Comparison of ENCODE assay signal across 26 mouse cellular contexts in the genomic region with DNA sequence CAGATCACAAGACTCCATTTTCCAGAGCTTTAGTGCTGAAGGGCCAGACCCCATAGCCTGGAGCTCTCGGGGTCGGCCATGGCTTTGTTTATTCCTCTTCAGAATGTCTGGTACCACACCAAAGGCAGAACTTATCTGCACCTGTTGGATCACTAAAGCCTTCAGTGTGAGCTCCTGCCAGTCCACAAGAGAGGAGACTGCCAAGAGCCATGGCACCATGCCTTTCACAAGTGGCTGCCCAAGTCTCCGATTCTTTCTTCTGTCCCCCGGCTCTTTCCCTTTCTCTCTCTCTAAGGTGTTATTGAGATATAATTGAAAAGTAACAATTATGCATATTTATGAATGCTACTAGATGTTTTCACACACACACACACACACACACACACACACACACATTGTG. TPM values are rescaled to one million over a fixed set of nuclear protein-coding genes. Genes with fewer than 3 reads are reported as not detected.
DNase-seq lines count a peak whose midpoint lies in the region; ATAC-seq and TF ChIP-seq lines count a peak whose summit lies in the region.
"Had no signal": no experiment of that assay in that cellular context is flagged by ENCODE, and none has a peak within 500 bp of the region (broad histone marks: within the 10 kb centered on the region; RNA-seq: fewer than 3 reads in every experiment).

No protein-coding gene starts in this region.

- intact Hi-C loops in gastrocnemius, adult 2 months (cut with DNase I) = loop anchor here (10.0 kb wide), 2 partner anchors 175 to 315 kb away; partner anchors contain the start of genes D630036H23Rik and Ispd
- intact Hi-C loops in gastrocnemius, postnatal 36 days (cut with DNase I) = loop anchor here (10.0 kb wide), 1 partner anchor 465 kb away; no protein-coding TSS in a partner anchor
- intact Hi-C loops in gastrocnemius, postnatal 14 days (cut with DNase I; ENCODE audit: low total_unique reads) = loop anchor here (10.0 kb wide), 1 partner anchor 465 kb away; no protein-coding TSS in a partner anchor

- no peak overlapping the region for H3K4me3 ChIP-seq in gastrocnemius, adult 2 months
- no peak overlapping the region for H3K4me3 ChIP-seq in kidney, embryonic 14.5 days (ENCODE audit: low read length)
- H3K4me3 ChIP-seq: heart, embryonic 10.5 days; hindbrain, embryonic 12.5 days had no signal

- no peak overlapping the region; the same call in 1 of the 2 replicates for H3K27ac ChIP-seq in gastrocnemius, adult 2 months
- no peak overlapping the region for H3K27ac ChIP-seq in kidney, embryonic 14.5 days (ENCODE audit: low read depth, low read length)
- H3K27ac ChIP-seq: heart, embryonic 10.5 days; hindbrain, embryonic 12.5 days had no signal

- H3K9me3 ChIP-seq in kidney, embryonic 14.5 days (ENCODE audit: control insufficient read depth, low read length) = no peaks in the 10 kb centered on the region
- H3K9me3 ChIP-seq: heart, embryonic 10.5 days; hindbrain, embryonic 12.5 days had no signal

- ATAC-seq in kidney, embryonic 14.5 days (ENCODE audit: low FRiP score, low TSS enrichment) = no peak
- ATAC-seq: activated CD4-positive, CD25-positive, alpha-beta regulatory T cell, adult 4 months; forebrain, postnatal 0 days; hindbrain, embryonic 16.5 days; inflammation-experienced regulatory T-cells, adult 6 months; intestine, postnatal 0 days; Patski had no signal

- 83% methylated on average over 4 of the region's 4 CpGs for WGBS in kidney, embryonic 14.5 days

- no peaks in the 10 kb centered on the region for H3K36me3 ChIP-seq in kidney, embryonic 14.5 days (ENCODE audit: control insufficient read depth, insufficient read depth, low read length)
- H3K36me3 ChIP-seq: heart, embryonic 10.5 days; hindbrain, embryonic 12.5 days had no signal

- DNase-seq in cerebellum, postnatal 14 days = peak; percentile 32 to 47
- DNase-seq in cerebellum, postnatal 4 days (ENCODE audit: low spot score in 2 of 2) = no peak
- peak; percentile 68 for DNase-seq in gastrocnemius, adult 2 months
- no peak for DNase-seq in gastrocnemius, postnatal 36 days
- peak; percentile 52 for DNase-seq in gastrocnemius, postnatal 14 days
- DNase-seq: adrenal gland, postnatal 36 days; cerebellum, adult 8-10 months; cerebellum, postnatal 36 days; forebrain, postnatal 0 days; heart, postnatal 10 days; heart, postnatal 4 days had no signal

- no peak overlapping the region for H3K9ac ChIP-seq in kidney, embryonic 14.5 days (ENCODE audit: low read depth, low read length)
- H3K9ac ChIP-seq: forebrain, postnatal 0 days; hindbrain, embryonic 12.5 days had no signal

- H3K4me2 ChIP-seq in kidney, embryonic 14.5 days (replicated peaks; ENCODE audit: low read depth, low read length) = no peak overlapping the region
- H3K4me2 ChIP-seq: hindbrain, embryonic 12.5 days had no signal

- no peaks in the 10 kb centered on the region; the same call in 1 of the 2 replicates for H3K4me1 ChIP-seq in kidney, embryonic 14.5 days (ENCODE audit: control insufficient read depth, insufficient read depth, low read length)
- H3K4me1 ChIP-seq: heart, embryonic 10.5 days had no signal

- no peak for TF ChIP-seq CTCF in gastrocnemius, adult 2 months (IDR thresholded peaks at IDR 0.05)

- no peaks in the 10 kb centered on the region for H3K27me3 ChIP-seq in kidney, embryonic 14.5 days (ENCODE audit: control insufficient read depth, insufficient read depth, low read length)
- H3K27me3 ChIP-seq: CH12.LX; hindbrain, embryonic 12.5 days had no signal

RNA-seq across cellular contexts. Expression of gene Lrrc72, which starts 43.1 kb away (rescaled TPM):
- total RNA-seq in gastrocnemius, adult 2 months (2021) = not detected
- not detected for total RNA-seq in gastrocnemius, postnatal 36 days (2021)
- not detected for total RNA-seq in gastrocnemius, postnatal 14 days (2021)
- not detected in 2 replicates for polyA plus RNA-seq in kidney, embryonic 14.5 days (2014; fragmentation: Nextera tagmentation; extraction: Ambion mirVana)
- total RNA-seq: adrenal gland, adult 18-20 months; adrenal gland, postnatal 36 days; CH12.LX; forebrain, postnatal 0 days; gastrocnemius, adult 8-10 months; heart, adult 18-20 months; heart, postnatal 10 days; heart, postnatal 4 days had no signal
- polyA plus RNA-seq: activated CD4-positive, CD25-positive, alpha-beta regulatory T cell, adult 4 months; embryonic facial prominence, embryonic 11.5 days; forebrain, embryonic 11.5 days; forebrain, postnatal 0 days; heart, embryonic 10.5 days; heart, embryonic 14.5 days; hindbrain, embryonic 12.5 days; hindbrain, embryonic 16.5 days; intestine, postnatal 0 days; Patski had no signal

RNA-seq across cellular contexts. Expression of gene Bzw2, which starts 52.2 kb away (rescaled TPM):
- 100 to 1,000 TPM; 107 to 130 TPM for total RNA-seq in gastrocnemius, adult 2 months (2021)
- 100 to 1,000 TPM in 1 of 2 experiments, 10 to 100 TPM in 1; 98.9 to 109 TPM for total RNA-seq in gastrocnemius, postnatal 36 days (2021)
- total RNA-seq in gastrocnemius, postnatal 14 days (2021) = 100 to 1,000 TPM; 118 to 136 TPM
- 243 and 256 TPM in 2 replicates for polyA plus RNA-seq in kidney, embryonic 14.5 days (2014; fragmentation: Nextera tagmentation; extraction: Ambion mirVana)

RNA-seq across cellular contexts. Expression of gene Ankmy2, which starts 53.2 kb away (rescaled TPM):
- 1 to 10 TPM; 5.1 to 6.5 TPM for total RNA-seq in gastrocnemius, adult 2 months (2021)
- total RNA-seq in gastrocnemius, postnatal 36 days (2021) = 1 to 10 TPM; 5.6 to 6.6 TPM
- 10 to 100 TPM; 10.0 to 11.0 TPM for total RNA-seq in gastrocnemius, postnatal 14 days (2021)
- 29.0 and 36.4 TPM in 2 replicates for polyA plus RNA-seq in kidney, embryonic 14.5 days (2014; fragmentation: Nextera tagmentation; extraction: Ambion mirVana)

Comparison
In these comparisons a context has a peak if more than half of its experiments do, and no peak if none do; other contexts are left out.
1. DNase-seq: peak in cerebellum, postnatal 14 days (2 of 2), gastrocnemius, adult 2 months (single experiment) and gastrocnemius, postnatal 14 days (single experiment); none in cerebellum, postnatal 4 days (0 of 2) and gastrocnemius, postnatal 36 days (0 of 2).